Mouse (Mus musculus) bone marrow, adult 2 months (tissue): Measurements from ENCODE around the gene Mybpc2.

Source experiments
- CTCF ChIP-seq: fragments of 200-500 bp; IDR thresholded peaks from 2 replicates; pipeline ENCODE4 v1.5.1; 2011; ENCODE audit warnings: low read length, control low read depth; ENCODE audit not compliant: control insufficient read depth, insufficient read depth
- POLR2A ChIP-seq: fragments of 200-500 bp; IDR thresholded peaks from 2 replicates; pipeline ENCODE4 v1.6.1; 2011; ENCODE audit warnings: low read depth, mild to moderate bottlenecking, control low read depth, low read length, borderline replicate concordance; ENCODE audit not compliant: control insufficient read depth

- TF ChIP-seq POLR2A (no peak), CTCF (no peak)
Observed at GRCm38 (mm10) chr7:44472961-44473646, 51.4 kb downstream of the Mybpc2 start.
